Mouse (Mus musculus) cortical plate, adult 2 months (tissue): Measurements from ENCODE around the gene 9530077C05Rik.

Experiments used
- CTCF ChIP-seq: fragments of 200-500 bp; IDR thresholded peaks from 2 replicates; pipeline ENCODE4 v1.5.1; 2011; ENCODE audit warnings: mild to moderate bottlenecking, control low read depth, low read length; ENCODE audit not compliant: insufficient read depth; ENCODE audit errors: extremely low read depth
- POLR2A ChIP-seq: fragments of 200-500 bp; IDR thresholded peaks from 2 replicates; pipeline ENCODE4 v1.6.1; 2011; ENCODE audit warnings: mild to moderate bottlenecking, low read length, control low read depth; ENCODE audit not compliant: insufficient read depth; ENCODE audit errors: extremely low read depth

- TF ChIP-seq CTCF = no peak
- peak; percentile 68; the same call in 1 of the 2 replicates for TF ChIP-seq POLR2A
Observed at GRCm38 (mm10) chr9:22468170-22468898, 57.0 kb downstream of the 9530077C05Rik start.
